Mouse (Mus musculus): ENCODE data around the gene Olfr288. TPM values are rescaled to one million over a fixed set of nuclear protein-coding genes. Genes with fewer than 3 reads are reported as not detected.

Gene Olfr288
- polyA plus RNA-seq, 1 experiment from 2014 or later: not detected

DNA sequence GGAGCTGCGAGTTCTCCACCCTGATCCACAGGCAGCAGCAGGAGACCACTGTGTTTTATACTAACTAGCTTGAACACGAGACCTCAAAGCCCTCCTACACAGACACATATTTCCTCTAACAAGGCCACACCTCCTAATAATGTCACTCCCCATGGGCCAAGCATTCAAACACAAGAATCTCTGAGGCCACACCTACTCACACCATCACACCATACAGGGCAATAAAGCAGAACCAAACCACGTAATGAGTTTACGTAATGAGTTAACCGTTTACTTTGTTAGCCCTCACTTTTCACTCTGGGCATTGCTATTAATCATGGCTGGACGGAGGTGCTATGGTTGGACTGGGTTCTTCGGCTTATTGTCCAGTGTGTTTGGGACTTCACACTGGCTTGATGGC lies 55.6 kb downstream of the Olfr288 start:
- H3K36me3 ChIP-seq (replicated peaks): peaks cover 76% of the 10 kb centered on the region
- H3K27ac ChIP-seq (replicated peaks): no peak overlapping the region
- no peaks in the 10 kb centered on the region for H3K9me3 ChIP-seq
- peaks cover 7% of the 10 kb centered on the region for H3K4me1 ChIP-seq
- DNase-seq (ENCODE audit: low spot score): no peak
- H3K27me3 ChIP-seq (replicated peaks; ENCODE audit: low read depth, poor library complexity, severe bottlenecking): no peaks in the 10 kb centered on the region
- whole genome bisulfite sequencing: 89% methylated on average over 7 of the region's 7 CpGs
- no peak overlapping the region for H3K4me3 ChIP-seq

DNA sequence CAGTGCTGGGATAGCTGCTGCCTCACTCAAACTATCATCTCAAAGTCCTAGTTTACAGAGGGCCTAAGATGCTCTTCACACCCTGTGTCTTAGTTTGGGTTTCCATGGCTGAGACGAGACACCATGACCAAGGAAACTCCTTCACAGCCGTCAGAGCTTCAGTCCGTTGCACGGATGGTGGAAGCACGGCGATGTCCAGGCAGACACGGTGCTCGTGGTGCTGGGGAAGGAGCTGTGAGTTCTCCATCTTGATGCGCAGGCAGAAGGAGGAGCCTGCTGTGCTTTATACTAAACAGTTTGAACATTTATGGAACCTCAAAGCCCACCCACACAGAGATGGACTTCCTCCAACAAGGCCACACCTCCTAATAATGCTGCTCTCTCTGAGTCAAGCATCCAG lies 58.5 kb downstream of the Olfr288 start:
- Histone ChIP-seq H3K4me3 (no peak overlapping the region), H3K36me3 (replicated peaks) (peaks cover 97% of the 10 kb centered on the region), H3K27me3 (replicated peaks; ENCODE audit: low read depth, poor library complexity, severe bottlenecking) (no peaks in the 10 kb centered on the region), H3K9me3 (no peaks in the 10 kb centered on the region), H3K4me1 (no peaks in the 10 kb centered on the region), H3K27ac (replicated peaks) (no peak overlapping the region)
- no peak for DNase-seq (ENCODE audit: low spot score)
- WGBS: 93% methylated on average over 9 of the region's 9 CpGs

Other genes with a start within 250 kb of the Olfr288 start
- 36.0 and 38.1 TPM in 2 replicates for gene Tmem106c, start 231.3 kb downstream of the Olfr288 start, polyA plus RNA-seq (2016; fragmentation: Nextera tagmentation; extraction: Ambion mirVana)
- 271 and 282 TPM in 2 replicates for gene Col2a1, start 190.8 kb downstream of the Olfr288 start, polyA plus RNA-seq (2016; fragmentation: Nextera tagmentation; extraction: Ambion mirVana)
- gene Pfkm, start 103.0 kb downstream of the Olfr288 start, polyA plus RNA-seq (2016; fragmentation: Nextera tagmentation; extraction: Ambion mirVana): 36.6 and 39.8 TPM in 2 replicates
- 46.6 and 47.3 TPM in 2 replicates for gene Senp1, start 101.8 kb downstream of the Olfr288 start, polyA plus RNA-seq (2016; fragmentation: Nextera tagmentation; extraction: Ambion mirVana)
- gene Asb8, start 29.9 kb downstream of the Olfr288 start, polyA plus RNA-seq (2016; fragmentation: Nextera tagmentation; extraction: Ambion mirVana): 38.0 and 43.2 TPM in 2 replicates
- gene Ccdc184, start 28.4 kb downstream of the Olfr288 start, polyA plus RNA-seq (2016; fragmentation: Nextera tagmentation; extraction: Ambion mirVana): 2.1 and 2.5 TPM in 2 replicates
- gene Gm44579, start 25.4 kb upstream of the Olfr288 start, polyA plus RNA-seq (2016; fragmentation: Nextera tagmentation; extraction: Ambion mirVana): not detected in 2 replicates
- gene Olfr287, start 25.5 kb upstream of the Olfr288 start, polyA plus RNA-seq (2016; fragmentation: Nextera tagmentation; extraction: Ambion mirVana): not detected in 2 replicates
- gene Olfr286, start 38.9 kb upstream of the Olfr288 start, polyA plus RNA-seq (2016; fragmentation: Nextera tagmentation; extraction: Ambion mirVana): not detected in 2 replicates
- gene H1fnt, start 61.8 kb upstream of the Olfr288 start, polyA plus RNA-seq (2016; fragmentation: Nextera tagmentation; extraction: Ambion mirVana): not detected in 2 replicates
- gene Zfp641, start 100.6 kb upstream of the Olfr288 start, polyA plus RNA-seq (2016; fragmentation: Nextera tagmentation; extraction: Ambion mirVana): 0.44 and 0.52 TPM in 2 replicates
- gene Olfr285, start 121.8 kb upstream of the Olfr288 start, polyA plus RNA-seq (2016; fragmentation: Nextera tagmentation; extraction: Ambion mirVana): not detected in 2 replicates
- not detected in 2 replicates for gene Olfr284, start 145.4 kb upstream of the Olfr288 start, polyA plus RNA-seq (2016; fragmentation: Nextera tagmentation; extraction: Ambion mirVana)
- gene Olfr283, start 185.4 kb upstream of the Olfr288 start, polyA plus RNA-seq (2016; fragmentation: Nextera tagmentation; extraction: Ambion mirVana): not detected in 2 replicates
- not detected in 2 replicates for gene Olfr282, start 235.7 kb upstream of the Olfr288 start, polyA plus RNA-seq (2016; fragmentation: Nextera tagmentation; extraction: Ambion mirVana)